Mouse (Mus musculus): ENCODE measurements at regions not wholly inside any gene's neighbourhood (a gene's known extent, or its start where the extent isn't known, plus 50 kb on each side); places are given as distances from the start of the nearest gene placed in this dataset.

DNA sequence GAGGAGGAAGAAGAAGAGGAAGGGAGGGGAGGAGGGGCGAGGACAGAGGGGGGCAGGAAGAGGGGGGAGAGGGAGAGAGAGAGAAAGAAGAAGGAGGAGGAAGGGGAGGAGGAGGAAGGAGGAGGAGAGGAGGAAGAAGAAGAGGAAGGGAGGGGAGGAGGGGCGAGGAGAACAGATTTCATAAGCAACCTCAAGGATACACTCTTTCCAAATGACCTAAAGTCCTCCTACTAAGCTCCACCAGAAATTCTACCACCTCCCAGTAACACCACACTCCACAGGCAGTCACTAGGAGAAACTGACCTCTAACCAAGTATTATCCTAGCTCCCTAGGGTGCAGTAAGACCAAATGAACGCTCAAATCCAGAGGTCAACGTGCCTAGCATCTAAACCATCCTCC lies 332.1 kb downstream of the Mllt3 start:
- no peaks in the 10 kb centered on the region for H3K4me1 ChIP-seq (ENCODE audit: control insufficient read depth, insufficient read depth, low read length)
- TF ChIP-seq CTCF (IDR thresholded peaks at IDR 0.05; ENCODE audit: extremely low read depth, insufficient read depth, low read length), result no peak
- TF ChIP-seq POLR2A (IDR thresholded peaks at IDR 0.05; ENCODE audit: extremely low read depth, insufficient read depth, low read length), result no peak
- no peak overlapping the region for H3K4me3 ChIP-seq (ENCODE audit: insufficient read depth, low read length)
- no peak overlapping the region for H3K27ac ChIP-seq (ENCODE audit: insufficient read depth, low read length)

DNA sequence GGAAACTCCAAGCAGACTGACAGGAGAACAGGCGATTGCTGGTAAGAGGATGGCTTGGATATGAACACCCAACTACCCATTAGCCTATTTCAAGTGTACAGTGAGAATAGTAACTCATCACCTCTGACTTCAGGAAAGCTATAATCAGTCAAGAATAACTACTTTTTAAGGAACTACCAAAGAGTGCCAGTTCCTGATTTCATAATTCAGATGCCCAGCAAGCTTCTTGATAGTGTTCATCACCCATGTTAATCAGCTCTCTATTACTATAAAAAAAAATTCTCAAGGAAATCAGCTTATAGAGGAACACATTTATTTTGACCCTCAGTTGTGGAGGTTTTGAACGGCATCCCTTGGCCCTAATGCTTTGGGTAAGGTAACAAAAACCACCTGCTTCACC lies 332.7 kb downstream of the Mllt3 start:
- H3K4me3 ChIP-seq (ENCODE audit: insufficient read depth, low read length), result no peak overlapping the region
- H3K27ac ChIP-seq (ENCODE audit: insufficient read depth, low read length), result no peak overlapping the region
- no peaks in the 10 kb centered on the region for H3K4me1 ChIP-seq (ENCODE audit: control insufficient read depth, insufficient read depth, low read length)
- TF ChIP-seq CTCF (IDR thresholded peaks at IDR 0.05; ENCODE audit: extremely low read depth, insufficient read depth, low read length), result no peak
- no peak for TF ChIP-seq POLR2A (IDR thresholded peaks at IDR 0.05; ENCODE audit: extremely low read depth, insufficient read depth, low read length)

DNA sequence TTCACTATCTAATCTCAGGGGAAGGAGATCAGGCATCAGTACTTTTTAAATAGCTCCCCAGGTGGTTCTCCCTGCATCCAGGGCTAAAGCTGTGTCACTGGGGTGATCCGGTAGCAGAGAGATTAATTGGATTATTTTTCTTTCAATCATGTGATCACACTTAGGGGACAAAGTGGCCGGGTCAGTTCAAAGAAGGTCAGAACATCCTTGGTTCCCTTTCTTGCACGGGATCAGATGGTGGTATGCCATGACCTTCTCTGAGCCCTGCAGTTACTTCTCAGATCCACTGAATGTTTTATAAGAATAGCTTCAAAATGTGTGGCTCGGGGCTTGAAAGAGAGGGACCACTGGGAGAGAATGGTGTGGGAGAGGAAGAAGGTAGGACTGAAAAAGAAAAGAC lies 333.6 kb downstream of the Mllt3 start:
- H3K4me3 ChIP-seq (ENCODE audit: insufficient read depth, low read length), result no peak overlapping the region
- H3K4me1 ChIP-seq (ENCODE audit: control insufficient read depth, insufficient read depth, low read length), result no peaks in the 10 kb centered on the region
- no peak for TF ChIP-seq CTCF (IDR thresholded peaks at IDR 0.05; ENCODE audit: extremely low read depth, insufficient read depth, low read length)
- TF ChIP-seq POLR2A (IDR thresholded peaks at IDR 0.05; ENCODE audit: extremely low read depth, insufficient read depth, low read length), result no peak
- no peak overlapping the region for H3K27ac ChIP-seq (ENCODE audit: insufficient read depth, low read length)

DNA sequence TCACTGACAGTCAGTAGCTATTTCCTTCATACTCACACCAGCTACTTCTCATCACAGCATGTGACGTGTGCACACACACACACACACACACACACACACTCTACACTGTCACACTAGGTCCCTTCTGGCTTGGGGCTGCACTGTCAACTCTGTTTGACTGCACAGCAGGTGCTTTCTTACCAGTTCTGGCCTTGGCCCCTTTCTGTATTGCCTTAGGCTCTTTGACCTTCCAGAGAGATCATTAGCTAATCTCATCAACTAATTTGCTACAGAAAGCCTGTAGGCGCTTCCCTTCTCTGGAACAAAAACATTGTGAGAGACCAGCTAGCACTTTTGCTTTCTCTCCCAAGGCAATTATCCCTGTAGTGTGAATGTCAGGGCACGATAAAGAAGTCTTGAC lies 334.4 kb downstream of the Mllt3 start:
- Histone ChIP-seq H3K27ac (ENCODE audit: insufficient read depth, low read length) (no peak overlapping the region), H3K4me3 (ENCODE audit: insufficient read depth, low read length) (no peak overlapping the region), H3K4me1 (ENCODE audit: control insufficient read depth, insufficient read depth, low read length) (no peaks in the 10 kb centered on the region)
- no peak for TF ChIP-seq POLR2A (IDR thresholded peaks at IDR 0.05; ENCODE audit: extremely low read depth, insufficient read depth, low read length)
- TF ChIP-seq CTCF (IDR thresholded peaks at IDR 0.05; ENCODE audit: extremely low read depth, insufficient read depth, low read length), result no peak

DNA sequence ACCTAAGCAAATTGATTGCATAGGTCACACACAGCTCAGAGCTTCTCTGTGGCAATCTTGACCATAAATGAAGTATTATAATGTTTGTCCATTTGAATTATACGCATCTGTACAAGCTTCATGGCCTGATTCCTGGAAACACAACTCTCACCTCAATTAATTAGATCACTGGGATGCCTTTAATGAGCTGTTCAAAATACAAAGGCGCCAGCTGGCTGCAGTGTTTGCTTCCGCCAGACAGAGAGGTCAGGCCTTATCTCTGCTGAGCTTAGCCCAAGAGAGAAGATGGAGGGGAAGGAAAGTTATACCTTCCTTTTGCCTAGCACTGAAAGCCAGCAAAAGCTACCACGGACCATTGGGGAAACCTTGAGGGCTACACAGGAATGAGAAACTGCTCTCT lies 336.2 kb downstream of the Mllt3 start:
- no peak for TF ChIP-seq POLR2A (IDR thresholded peaks at IDR 0.05; ENCODE audit: extremely low read depth, insufficient read depth, low read length)
- TF ChIP-seq CTCF (IDR thresholded peaks at IDR 0.05; ENCODE audit: extremely low read depth, insufficient read depth, low read length), result no peak
- no peak overlapping the region for H3K4me3 ChIP-seq (ENCODE audit: insufficient read depth, low read length)
- H3K4me1 ChIP-seq (ENCODE audit: control insufficient read depth, insufficient read depth, low read length), result no peaks in the 10 kb centered on the region
- H3K27ac ChIP-seq (ENCODE audit: insufficient read depth, low read length), result no peak overlapping the region

DNA sequence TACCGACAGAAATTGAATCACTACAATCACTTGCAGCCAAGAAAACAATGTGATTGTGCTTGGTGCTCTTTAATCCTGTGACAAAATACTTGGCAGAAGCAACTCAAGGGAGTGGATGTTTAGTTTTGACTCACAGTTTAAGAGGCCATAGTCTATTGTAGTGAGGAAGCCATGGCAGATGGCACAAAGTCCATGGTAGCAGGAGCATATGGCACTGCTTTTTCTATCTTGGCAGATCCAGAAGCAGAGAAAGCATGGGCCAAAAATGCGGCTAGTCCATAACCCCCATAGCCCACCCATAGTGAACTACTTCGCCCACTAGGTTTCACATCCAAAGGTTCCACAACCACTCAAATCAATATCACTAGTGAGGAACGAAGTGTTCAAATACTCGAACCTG lies 337.4 kb downstream of the Mllt3 start:
- H3K27ac ChIP-seq (ENCODE audit: insufficient read depth, low read length), result no peak overlapping the region
- H3K4me1 ChIP-seq (ENCODE audit: control insufficient read depth, insufficient read depth, low read length), result no peaks in the 10 kb centered on the region
- no peak for TF ChIP-seq CTCF (IDR thresholded peaks at IDR 0.05; ENCODE audit: extremely low read depth, insufficient read depth, low read length)
- no peak for TF ChIP-seq POLR2A (IDR thresholded peaks at IDR 0.05; ENCODE audit: extremely low read depth, insufficient read depth, low read length)
- no peak overlapping the region for H3K4me3 ChIP-seq (ENCODE audit: insufficient read depth, low read length)

DNA sequence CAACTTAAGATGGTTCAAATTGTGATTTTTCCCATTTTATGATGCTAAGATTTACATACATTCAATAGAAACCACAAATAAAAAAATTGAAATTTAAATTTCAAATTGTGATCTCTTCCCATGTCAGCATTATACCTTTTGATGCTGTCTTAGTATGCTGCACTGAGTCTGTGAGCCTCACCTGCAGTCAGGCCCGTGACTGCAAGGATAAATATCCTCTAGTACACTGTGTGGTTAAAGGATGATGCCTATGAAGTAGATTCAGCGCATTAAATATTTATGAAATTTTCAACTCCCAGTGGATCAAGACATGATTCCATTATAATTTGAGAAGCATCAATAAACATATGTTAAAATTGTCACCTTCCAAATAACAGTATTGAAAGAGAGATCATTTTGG lies 340.4 kb downstream of the Mllt3 start:
- H3K27ac ChIP-seq (ENCODE audit: insufficient read depth, low read length), result no peak overlapping the region
- no peak overlapping the region for H3K4me3 ChIP-seq (ENCODE audit: insufficient read depth, low read length)
- no peak for TF ChIP-seq CTCF (IDR thresholded peaks at IDR 0.05; ENCODE audit: extremely low read depth, insufficient read depth, low read length)
- TF ChIP-seq POLR2A (IDR thresholded peaks at IDR 0.05; ENCODE audit: extremely low read depth, insufficient read depth, low read length), result no peak
- H3K4me1 ChIP-seq (ENCODE audit: control insufficient read depth, insufficient read depth, low read length), result no peaks in the 10 kb centered on the region

DNA sequence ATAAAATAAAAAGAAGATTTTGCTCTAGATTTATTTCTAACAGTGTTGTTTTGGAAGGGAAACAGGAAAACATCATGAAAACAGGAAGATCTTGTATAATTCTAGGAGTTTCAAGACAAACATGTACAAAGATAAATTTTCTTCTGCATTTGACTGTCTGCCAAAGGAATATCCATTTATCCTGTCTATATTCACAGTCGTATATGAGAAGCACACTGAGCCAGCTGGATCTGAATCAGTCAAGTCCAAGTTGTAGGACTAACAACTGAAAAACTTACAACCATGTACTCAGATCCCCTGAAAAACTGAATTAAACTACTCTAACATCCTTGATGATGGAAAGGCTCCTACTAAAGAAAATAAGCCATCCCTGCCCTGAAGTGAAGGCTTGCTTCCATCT lies 348.2 kb downstream of the Mllt3 start:
- Histone ChIP-seq H3K4me1 (ENCODE audit: control insufficient read depth, insufficient read depth, low read length) (no peaks in the 10 kb centered on the region), H3K4me3 (ENCODE audit: insufficient read depth, low read length) (no peak overlapping the region), H3K27ac (ENCODE audit: insufficient read depth, low read length) (no peak overlapping the region)
- TF ChIP-seq POLR2A (IDR thresholded peaks at IDR 0.05; ENCODE audit: extremely low read depth, insufficient read depth, low read length) (no peak), CTCF (IDR thresholded peaks at IDR 0.05; ENCODE audit: extremely low read depth, insufficient read depth, low read length) (no peak)

DNA sequence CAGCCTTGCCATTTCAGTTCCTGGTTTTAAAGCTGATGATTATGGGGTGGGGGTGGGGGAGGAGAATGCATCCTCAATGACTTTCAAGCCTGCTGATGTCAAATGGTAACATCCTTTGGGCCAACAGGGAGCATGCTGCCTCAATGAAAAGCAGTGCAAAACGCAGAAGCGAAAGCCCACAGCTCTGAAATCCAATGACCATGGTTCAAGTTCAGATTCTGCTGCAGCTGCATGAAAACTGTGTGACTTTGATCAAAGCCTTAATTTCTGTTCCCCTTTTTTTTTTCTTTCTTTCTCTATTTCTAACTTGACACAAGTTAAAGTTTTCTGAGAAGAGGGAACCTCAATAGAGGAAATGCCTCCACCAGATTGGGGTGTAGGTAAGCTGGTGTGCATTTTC lies 350.4 kb downstream of the Mllt3 start:
- no peak overlapping the region for H3K27ac ChIP-seq (ENCODE audit: insufficient read depth, low read length)
- H3K4me3 ChIP-seq (ENCODE audit: insufficient read depth, low read length), result no peak overlapping the region

DNA sequence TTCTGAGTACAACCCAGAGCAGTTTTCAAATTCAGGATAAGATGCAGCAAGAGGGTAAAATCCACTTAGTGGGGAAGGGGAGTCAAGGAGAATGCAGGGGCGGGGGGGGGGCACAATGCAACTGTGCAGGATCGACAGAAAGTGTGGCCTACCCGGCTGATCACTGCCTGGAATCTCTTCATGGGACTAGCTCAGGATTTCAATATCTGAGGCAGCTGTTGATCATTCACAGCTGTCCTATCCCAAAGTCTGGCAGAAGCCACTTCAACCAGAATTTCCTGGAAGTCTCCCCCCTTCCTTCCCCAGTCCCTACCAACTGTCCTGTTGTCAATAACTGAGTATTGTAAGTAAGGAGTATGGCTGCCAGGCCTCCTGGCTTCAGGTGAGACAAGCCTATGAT lies 362.1 kb downstream of the Mllt3 start:
- Histone ChIP-seq H3K4me3 (ENCODE audit: insufficient read depth, low read length) (no peak overlapping the region), H3K4me1 (ENCODE audit: control insufficient read depth, insufficient read depth, low read length) (no peaks in the 10 kb centered on the region), H3K27ac (ENCODE audit: insufficient read depth, low read length) (no peak overlapping the region)
- TF ChIP-seq POLR2A (IDR thresholded peaks at IDR 0.05; ENCODE audit: extremely low read depth, insufficient read depth, low read length), result no peak
- TF ChIP-seq CTCF (IDR thresholded peaks at IDR 0.05; ENCODE audit: extremely low read depth, insufficient read depth, low read length), result no peak

More for the DNA sequence above, 350.4 kb downstream of the Mllt3 start:
- no peaks in the 10 kb centered on the region for H3K4me1 ChIP-seq (ENCODE audit: control insufficient read depth, insufficient read depth, low read length)
- TF ChIP-seq CTCF (IDR thresholded peaks at IDR 0.05; ENCODE audit: extremely low read depth, insufficient read depth, low read length) (no peak), POLR2A (IDR thresholded peaks at IDR 0.05; ENCODE audit: extremely low read depth, insufficient read depth, low read length) (no peak)

DNA sequence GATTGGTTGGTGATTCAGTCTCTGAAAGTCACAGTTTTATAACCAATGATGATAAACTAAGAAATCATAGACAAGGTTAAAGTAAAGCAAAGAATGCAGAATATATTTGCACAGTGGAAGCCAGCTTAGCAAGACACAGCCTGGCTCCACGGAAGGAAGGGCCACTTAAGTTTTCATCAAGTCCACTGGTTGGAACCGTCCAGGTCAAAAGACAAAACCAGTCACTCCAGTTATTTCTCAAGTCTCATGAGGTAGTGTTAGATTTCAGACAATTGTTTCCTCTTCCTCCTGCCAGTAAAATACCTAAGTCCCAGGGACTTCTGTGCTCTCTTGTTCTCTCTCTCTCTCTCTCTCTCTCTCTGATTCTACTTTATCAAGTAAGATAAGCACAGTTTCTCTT lies 363.0 kb downstream of the Mllt3 start:
- TF ChIP-seq CTCF (IDR thresholded peaks at IDR 0.05; ENCODE audit: extremely low read depth, insufficient read depth, low read length) (no peak), POLR2A (IDR thresholded peaks at IDR 0.05; ENCODE audit: extremely low read depth, insufficient read depth, low read length) (no peak)
- H3K4me1 ChIP-seq (ENCODE audit: control insufficient read depth, insufficient read depth, low read length), result no peaks in the 10 kb centered on the region
- no peak overlapping the region for H3K4me3 ChIP-seq (ENCODE audit: insufficient read depth, low read length)
- no peak overlapping the region for H3K27ac ChIP-seq (ENCODE audit: insufficient read depth, low read length)
